8 mouse cellular contexts compared by ENCODE assay signal in the genomic region with DNA sequence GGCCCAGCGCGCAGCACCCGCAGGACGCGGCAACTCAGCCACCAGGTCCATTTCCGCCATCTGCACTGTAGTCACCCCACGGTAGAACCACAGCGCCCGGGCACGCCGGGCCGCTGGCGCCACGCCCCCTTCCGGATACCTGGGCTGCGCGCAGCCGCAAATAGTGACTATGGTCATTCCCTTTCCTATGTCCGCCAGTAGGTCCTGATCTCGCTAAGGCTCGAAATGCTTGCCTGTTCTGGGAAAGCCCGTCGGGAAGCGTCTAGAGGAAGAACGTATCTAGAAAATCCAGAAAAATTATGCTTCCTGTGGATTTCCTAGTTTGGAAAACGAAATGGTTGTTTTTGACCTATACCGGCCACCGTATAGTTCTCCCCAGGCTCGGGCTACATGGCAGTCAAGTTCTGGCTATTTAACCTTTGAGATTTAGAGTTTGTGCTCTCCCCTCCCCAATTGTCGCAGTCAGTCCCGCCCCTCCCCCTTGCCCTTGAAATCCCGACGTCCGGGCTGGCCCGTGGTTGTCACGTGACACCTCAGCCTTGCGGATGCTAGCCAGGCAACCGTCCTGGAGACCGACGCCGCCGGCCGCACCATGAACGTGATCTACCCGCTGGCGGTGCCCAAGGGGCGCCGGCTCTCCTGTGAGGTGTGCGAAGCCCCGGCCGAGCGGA. TPM values are rescaled to one million over a fixed set of nuclear protein-coding genes. Genes with fewer than 3 reads are reported as not detected.
DNase-seq lines count a peak whose midpoint lies in the region; ATAC-seq and TF ChIP-seq lines count a peak whose summit lies in the region.

A gene (minus strand): TSS at position 127 of the 671 bp plus-strand sequence.
A gene (plus strand): TSS at position 521 of the 671 bp plus-strand sequence.

- H3K4me3 ChIP-seq in gastrocnemius, adult 2 months = peak within 1 kb of the TSS; percentile 73
- peak within 1 kb of the TSS; percentile 65 for H3K4me3 ChIP-seq in hindbrain, postnatal 0 days (ENCODE audit: low read length)
- H3K4me3 ChIP-seq in left cerebral cortex, adult 2 months = peak within 1 kb of the TSS; percentile 86
- H3K4me3 ChIP-seq in macrophage (ENCODE audit: inconsistent target) = peak within 1 kb of the TSS; percentile 54

- H3K4me2 ChIP-seq in hindbrain, postnatal 0 days (ENCODE audit: low read depth, low read length) = peak within 1 kb of the TSS; percentile 73

- ATAC-seq in activated CD4-positive, CD25-positive, alpha-beta regulatory T cell, adult 4 months = peak; percentile 92
- peak; percentile 85 for ATAC-seq in common myeloid progenitor, adult 5-6 weeks (replicated peaks; ENCODE audit: low read depth, poor library complexity, severe bottlenecking)
- peak; percentile 92 for ATAC-seq in hindbrain, postnatal 0 days

- no peaks in the 10 kb centered on the region for H3K36me3 ChIP-seq in hindbrain, postnatal 0 days (ENCODE audit: insufficient read depth, low read length)
- no peaks in the 10 kb centered on the region for H3K36me3 ChIP-seq in macrophage (ENCODE audit: inconsistent target)

- intact Hi-C loops in gastrocnemius, adult 2 months (cut with DNase I) = loop anchor here (5.0 to 10.0 kb wide), 2 partner anchors 185 to 392 kb away; no protein-coding TSS in a partner anchor
- intact Hi-C loops in left cerebral cortex, adult 2 months (cut with DNase I) = loop anchor here (2.0 to 5.0 kb wide), 2 partner anchors 40 to 116 kb away; a partner anchor contains a TSS

- peak within 1 kb of the TSS; percentile 93 for H3K27ac ChIP-seq in gastrocnemius, adult 2 months
- H3K27ac ChIP-seq in hindbrain, postnatal 0 days = peak within 1 kb of the TSS; percentile 93
- H3K27ac ChIP-seq in left cerebral cortex, adult 2 months = peak within 1 kb of the TSS; percentile 94
- H3K27ac ChIP-seq in macrophage = peak within 1 kb of the TSS; percentile 69

- no peaks in the 10 kb centered on the region for H3K27me3 ChIP-seq in hindbrain, postnatal 0 days (ENCODE audit: insufficient read depth, low read length)

- WGBS in hindbrain, postnatal 0 days = under 1% methylated on average over 52 of the region's 52 CpGs
- 1% methylated on average over 47 of the region's 52 CpGs for WGBS in macrophage (ENCODE audit: missing documents)

- peak; percentile 41 for TF ChIP-seq CTCF in gastrocnemius, adult 2 months (IDR thresholded peaks at IDR 0.05)
- TF ChIP-seq CTCF in hindbrain, postnatal 0 days (IDR thresholded peaks at IDR 0.05; ENCODE audit: low read depth) = peak; percentile 47
- TF ChIP-seq CTCF in left cerebral cortex, adult 2 months (IDR thresholded peaks at IDR 0.05) = peak; percentile 36

- peak within 1 kb of the TSS; percentile 66 for H3K9ac ChIP-seq in hindbrain, postnatal 0 days (replicated peaks; ENCODE audit: low read length)

- H3K9me3 ChIP-seq in hindbrain, postnatal 0 days (ENCODE audit: low read length) = no peaks in the 10 kb centered on the region

- peaks cover 11% of the 10 kb centered on the region; the same call in 1 of the 2 replicates for H3K4me1 ChIP-seq in hindbrain, postnatal 0 days (ENCODE audit: insufficient read depth, low read length)

- DNase-seq in gastrocnemius, adult 2 months = peak; percentile 93
- DNase-seq in hindbrain, postnatal 0 days (ENCODE audit: low spot score) = peak; percentile 93
- DNase-seq in left cerebral cortex, adult 2 months (ENCODE audit: extremely low spot score in 1 of 2, low spot score in 2 of 2) = peak; percentile 85 to 86
- peak; percentile 84 for DNase-seq in retina, postnatal 7 days (ENCODE audit: low read depth, low spot score)
- peak; percentile 84 to 87 for DNase-seq in urinary bladder, adult 18-20 months (ENCODE audit: low spot score in 2 of 2)

- no peaks in the 10 kb centered on the region for H3K79me2 ChIP-seq in macrophage (ENCODE audit: inconsistent target)

RNA-seq across cellular contexts. Expression of the first gene that starts in this region (rescaled TPM):
- polyA plus RNA-seq in activated CD4-positive, CD25-positive, alpha-beta regulatory T cell, adult 4 months (2017; shearing (Covaris generic)) = 10 to 100 TPM; 57.1 to 59.9 TPM
- 13.7 and 16.0 TPM in 2 replicates for total RNA-seq in common myeloid progenitor, adult 5-6 weeks (2017)
- total RNA-seq in gastrocnemius, adult 2 months (2021) = 1 to 10 TPM; 4.0 to 5.0 TPM
- total RNA-seq in hindbrain, postnatal 0 days (2014; rRNA removed) = 12.1 and 14.1 TPM in 2 replicates
- 28.5 and 29.4 TPM in 2 replicates for polyA plus RNA-seq in hindbrain, postnatal 0 days (2015; fragmentation: Nextera tagmentation; extraction: Ambion mirVana)
- total RNA-seq in left cerebral cortex, adult 2 months (2021) = 1 to 10 TPM; 5.7 to 7.0 TPM
- 1 to 10 TPM in 25 of 26 experiments, under 1 TPM in 1; 0.71 to 9.9 (median 4.2) TPM for total RNA-seq in macrophage (2018; cell fraction: chromatin; rRNA removed)
- total RNA-seq in macrophage (2018; cell fraction: cytosol; rRNA removed) = 10 to 100 TPM in 9 of 26 experiments, 1 to 10 TPM in 17; 3.7 to 12.7 (median 8.8) TPM
- 10 to 100 TPM in 6 of 26 experiments, 1 to 10 TPM in 20; 1.3 to 12.8 (median 4.3) TPM for total RNA-seq in macrophage (2018; cell fraction: nucleus; rRNA removed)
- polyA plus RNA-seq in macrophage (2018) = 8.4 to 12.4 TPM (median 9.1 TPM) in 3 replicates

RNA-seq across cellular contexts. Expression of the second gene that starts in this region (rescaled TPM):
- not detected for polyA plus RNA-seq in activated CD4-positive, CD25-positive, alpha-beta regulatory T cell, adult 4 months (2017; shearing (Covaris generic))
- not detected in 2 replicates for total RNA-seq in common myeloid progenitor, adult 5-6 weeks (2017)
- not detected for total RNA-seq in gastrocnemius, adult 2 months (2021)
- 0.11 TPM in 1 of 2 replicates, not detected in the other for total RNA-seq in hindbrain, postnatal 0 days (2014; rRNA removed)
- polyA plus RNA-seq in hindbrain, postnatal 0 days (2015; fragmentation: Nextera tagmentation; extraction: Ambion mirVana) = 0.51 and 1.3 TPM in 2 replicates
- under 1 TPM; 0.30 to 0.36 TPM for total RNA-seq in left cerebral cortex, adult 2 months (2021)
- not detected for total RNA-seq in macrophage (2018; cell fraction: chromatin; rRNA removed)
- under 1 TPM in 1 of 26 experiments, not detected in 25; 0.15 TPM for total RNA-seq in macrophage (2018; cell fraction: cytosol; rRNA removed)
- total RNA-seq in macrophage (2018; cell fraction: nucleus; rRNA removed) = not detected
- polyA plus RNA-seq in macrophage (2018) = not detected in 3 replicates

Comparison
In these comparisons a context has a peak if more than half of its experiments do, and no peak if none do; other contexts are left out.
1. Peak in every context shown above with its lines: DNase-seq, ATAC-seq, H3K4me3 ChIP-seq and H3K27ac ChIP-seq.